Mouse (Mus musculus) forebrain, embryonic 12.5 days (tissue): ENCODE data around the gene Vmn1r227. TPM values are rescaled to one million over a fixed set of nuclear protein-coding genes. Genes with fewer than 3 reads are reported as not detected.

Source experiments
- ATAC-seq: fragments of 200-750 bp; cut with Nextera tagmentation; 2 replicates; pipeline ENCODE4 v1.8.0; 2017; ENCODE audit warnings: moderate TSS enrichment; ENCODE audit not compliant: low FRiP score
- H3K27ac ChIP-seq: fragments of 300-500 bp; sonication (generic); 2 replicates; pipeline ENCODE4 v1.5.1; 2016; ENCODE audit warnings: mild to moderate bottlenecking
- H3K27me3 ChIP-seq: fragments of 300-500 bp; sonication (generic); 2 replicates; pipeline ENCODE4 v1.6.1; 2016; ENCODE audit warnings: mild to moderate bottlenecking
- H3K36me3 ChIP-seq: fragments of 300-500 bp; sonication (generic); replicated peaks from 2 replicates; pipeline ENCODE4 v1.6.1; 2016; ENCODE audit warnings: mild to moderate bottlenecking
- H3K4me1 ChIP-seq: fragments of 300-500 bp; sonication (generic); 2 replicates; pipeline ENCODE4 v1.6.1; 2016
- H3K4me2 ChIP-seq: fragments of 300-500 bp; sonication (generic); 2 replicates; pipeline ENCODE4 v1.6.1; 2016; ENCODE audit warnings: mild to moderate bottlenecking, moderate library complexity
- H3K4me3 ChIP-seq: fragments of 300-500 bp; sonication (generic); replicated peaks from 2 replicates; pipeline ENCODE4 v1.5.1; 2016; ENCODE audit warnings: mild to moderate bottlenecking
- H3K9ac ChIP-seq: fragments of 300-500 bp; sonication (generic); 2 replicates; pipeline ENCODE4 v1.6.1; 2016; ENCODE audit warnings: mild to moderate bottlenecking
- H3K9me3 ChIP-seq: fragments of 300-500 bp; sonication (generic); 2 replicates; pipeline ENCODE4 v1.6.1; 2016
- WGBS: fragments of 180-500 bp; shearing (Covaris S2); methylation state at CpG from one replicate; pipeline ENCODE4 v1.1.7; 2016; 5-methylcytosine and 5-hydroxymethylcytosine counted together
- polyA plus RNA-seq: library from polyadenylated mRNA; unstranded; fragments of >200 nt; fragmentation: Nextera tagmentation; extraction: Ambion mirVana; gene quantifications from 2 replicates; pipeline ENCODE4 v1.2.1, GENCODE M21; 2016

Vmn1r227 gene
- polyA plus RNA-seq = not detected in 2 replicates

- Histone ChIP-seq H3K4me2 (no peak within 1 kb of the TSS), H3K27ac (no peak within 1 kb of the TSS), H3K9me3 (0 out of 2 replicates have a peak, but pooled peaks cover 7% of the 10 kb centered on the region), H3K4me3 (no peak within 1 kb of the TSS), H3K27me3 (no peaks in the 10 kb centered on the region), H3K9ac (no peak within 1 kb of the TSS), H3K36me3 (no peaks in the 10 kb centered on the region), H3K4me1 (no peaks in the 10 kb centered on the region)
- no peak for ATAC-seq
- 43% methylated on average over 1 of the region's 1 CpGs for WGBS
Observed at GRCm38 (mm10) chr17:20729543-20729942, at the start of gene Vmn1r227. TSS of gene Vmn1r227 (plus strand) at chr17:20729843.

- H3K4me1 ChIP-seq = no peaks in the 10 kb centered on the region
- no peak within 1 kb of the TSS for H3K4me3 ChIP-seq
- no peak within 1 kb of the TSS for H3K27ac ChIP-seq
- H3K9me3 ChIP-seq = peaks cover 15% of the 10 kb centered on the region
- no peaks in the 10 kb centered on the region for H3K36me3 ChIP-seq
- no peak within 1 kb of the TSS for H3K9ac ChIP-seq
- no peaks in the 10 kb centered on the region for H3K27me3 ChIP-seq
- H3K4me2 ChIP-seq = no peak within 1 kb of the TSS
- ATAC-seq = no peak
Observed at GRCm38 (mm10) chr17:20682543-20682942, 47.1 kb upstream of the Vmn1r227 start, which contains the start of gene Vmn1r226. TSS of gene Vmn1r226 (plus strand) at chr17:20682843.

- Histone ChIP-seq H3K9ac (no peak within 1 kb of the TSS), H3K4me3 (no peak within 1 kb of the TSS), H3K27me3 (no peaks in the 10 kb centered on the region), H3K36me3 (no peaks in the 10 kb centered on the region), H3K9me3 (peaks cover 8% of the 10 kb centered on the region; the same call in 1 of the 2 replicates), H3K27ac (no peak within 1 kb of the TSS), H3K4me2 (no peak within 1 kb of the TSS), H3K4me1 (no peaks in the 10 kb centered on the region)
- ATAC-seq = no peak
Observed at GRCm38 (mm10) chr17:20786057-20786456, 56.4 kb downstream of the Vmn1r227 start, which contains the start of gene Vmn1r228. TSS of gene Vmn1r228 (minus strand) at chr17:20786157.

Other genes with a start within 250 kb of the Vmn1r227 start
- not detected in 2 replicates for gene Vmn2r108, start 248.5 kb upstream of the Vmn1r227 start, polyA plus RNA-seq
- gene Vmn1r225, start 231.7 kb upstream of the Vmn1r227 start, polyA plus RNA-seq = not detected in 2 replicates
- not detected in 2 replicates for gene Vmn2r109, start 165.1 kb upstream of the Vmn1r227 start, polyA plus RNA-seq
- 0.06 and 0.14 TPM in 2 replicates for gene Vmn2r110, start 133.4 kb upstream of the Vmn1r227 start, polyA plus RNA-seq
- not detected in 2 replicates for gene Fpr-rs3, start 105.0 kb upstream of the Vmn1r227 start, polyA plus RNA-seq
- gene Vmn1r226, start 47.0 kb upstream of the Vmn1r227 start, polyA plus RNA-seq = not detected in 2 replicates
- gene Vmn1r228, start 56.3 kb downstream of the Vmn1r227 start, polyA plus RNA-seq = not detected in 2 replicates
- gene Vmn1r229, start 81.7 kb downstream of the Vmn1r227 start, polyA plus RNA-seq = 0.01 TPM in 1 of 2 replicates, not detected in the other
- not detected in 2 replicates for gene Vmn1r230, start 110.6 kb downstream of the Vmn1r227 start, polyA plus RNA-seq
- not detected in 2 replicates for gene Vmn1r231, start 175.2 kb downstream of the Vmn1r227 start, polyA plus RNA-seq
- not detected in 2 replicates for gene Vmn1r232, start 189.9 kb downstream of the Vmn1r227 start, polyA plus RNA-seq
- gene Ppp2r1a, start 215.5 kb downstream of the Vmn1r227 start, polyA plus RNA-seq = 482 and 503 TPM in 2 replicates